Mouse (Mus musculus): ENCODE data around the gene Scoc. TPM values are rescaled to one million over a fixed set of nuclear protein-coding genes. Genes with fewer than 3 reads are reported as not detected.
"Not testable (repeated sequence)": the region's sequence is repeated elsewhere in the genome, so short reads cannot be mapped to it uniquely, and the experiment has no call there.

The Scoc gene
- total RNA-seq (2017) = 18.7 and 20.5 TPM in 2 replicates

DNA sequence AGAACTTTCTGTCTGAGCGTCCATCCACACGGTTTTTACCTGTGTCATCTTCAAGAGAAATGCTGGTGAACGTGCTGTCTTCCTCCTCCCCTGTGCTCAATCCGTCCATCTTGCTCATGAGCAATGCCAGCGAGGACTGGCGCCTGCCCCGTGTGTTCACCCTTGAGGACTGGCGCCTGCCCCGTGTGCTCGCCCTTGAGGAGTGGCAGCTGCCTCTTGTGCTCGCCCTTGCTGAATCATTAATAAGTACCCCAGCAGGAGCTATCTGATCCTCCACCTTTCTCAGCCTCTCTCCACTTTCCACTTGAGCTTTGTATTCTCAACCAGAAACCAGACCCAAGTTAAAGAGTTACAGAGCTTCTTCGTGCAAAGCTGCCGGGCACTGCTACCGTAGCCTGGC lies at the start of gene Scoc:
Scoc (minus strand) TSS at position 170 of the 400 bp plus-strand sequence.
- no peak for ATAC-seq (ENCODE audit: extremely low read depth, insufficient number of reproducible peaks, low FRiP score, poor library complexity, severe bottlenecking)

DNA sequence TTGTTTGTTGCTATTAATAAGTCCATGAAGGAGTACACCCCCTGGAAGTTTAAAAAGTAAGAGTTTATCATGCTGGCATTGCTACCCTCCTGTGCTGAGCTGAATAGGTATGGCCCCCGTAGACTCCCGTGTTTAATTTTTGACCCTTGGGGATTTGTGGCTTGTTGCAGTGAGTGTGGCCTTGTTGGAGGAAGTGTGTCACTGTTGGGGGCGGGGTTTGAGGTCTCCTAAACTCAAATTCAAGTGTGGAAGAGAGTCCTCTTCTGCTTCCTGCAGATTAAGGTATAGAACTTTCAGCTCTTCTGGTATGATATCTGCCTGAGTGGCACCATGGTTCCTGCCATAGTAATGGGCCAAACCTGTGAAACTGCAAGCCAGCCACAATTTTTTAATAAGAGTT lies 1.4 kb upstream of the Scoc start:
- ATAC-seq (ENCODE audit: extremely low read depth, insufficient number of reproducible peaks, low FRiP score, poor library complexity, severe bottlenecking) = no peak

DNA sequence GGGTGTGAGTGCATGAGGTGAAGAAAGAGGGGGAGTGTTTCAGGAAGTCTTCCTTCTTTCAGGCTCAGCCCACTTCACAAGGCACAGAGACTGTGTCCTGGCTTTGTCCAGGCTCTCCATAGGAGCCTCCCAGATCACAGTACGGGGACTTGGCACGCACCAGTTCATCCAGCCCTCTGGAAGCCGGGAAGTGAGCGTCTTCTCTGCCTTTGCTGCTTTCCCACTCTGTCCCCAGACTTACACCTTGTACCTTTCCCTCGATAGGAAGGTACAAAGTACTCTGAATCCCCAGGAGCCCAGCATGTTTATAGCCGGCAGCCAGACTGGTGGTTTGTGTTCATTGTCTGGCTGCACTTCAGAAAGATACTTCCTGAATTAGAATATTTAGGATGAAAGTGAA lies 1.1 kb downstream of the Scoc start:
- ATAC-seq (ENCODE audit: extremely low read depth, insufficient number of reproducible peaks, low FRiP score, poor library complexity, severe bottlenecking) = no peak

DNA sequence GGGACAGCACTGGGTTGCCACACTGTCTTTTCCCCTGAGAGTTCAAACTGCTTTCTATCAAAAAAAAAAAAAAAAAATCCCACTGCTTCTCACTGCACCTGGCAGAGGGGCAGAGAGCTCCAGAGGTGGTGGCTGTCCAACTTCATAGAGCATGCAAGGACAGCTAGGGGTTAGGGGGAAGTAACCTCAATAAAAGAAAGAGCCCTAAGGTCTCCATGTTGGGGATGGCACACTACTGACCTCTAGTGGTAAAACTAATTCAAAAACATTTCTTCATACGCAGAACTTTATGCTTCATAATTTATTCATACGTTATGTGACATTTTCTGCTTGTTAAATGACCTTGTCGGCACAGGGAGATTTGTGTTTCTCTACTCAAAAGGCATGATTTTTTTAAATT lies 7.1 kb downstream of the Scoc start:
- ATAC-seq (ENCODE audit: extremely low read depth, insufficient number of reproducible peaks, low FRiP score, poor library complexity, severe bottlenecking) = peak; percentile 76; the same call in 1 of the 2 replicates

DNA sequence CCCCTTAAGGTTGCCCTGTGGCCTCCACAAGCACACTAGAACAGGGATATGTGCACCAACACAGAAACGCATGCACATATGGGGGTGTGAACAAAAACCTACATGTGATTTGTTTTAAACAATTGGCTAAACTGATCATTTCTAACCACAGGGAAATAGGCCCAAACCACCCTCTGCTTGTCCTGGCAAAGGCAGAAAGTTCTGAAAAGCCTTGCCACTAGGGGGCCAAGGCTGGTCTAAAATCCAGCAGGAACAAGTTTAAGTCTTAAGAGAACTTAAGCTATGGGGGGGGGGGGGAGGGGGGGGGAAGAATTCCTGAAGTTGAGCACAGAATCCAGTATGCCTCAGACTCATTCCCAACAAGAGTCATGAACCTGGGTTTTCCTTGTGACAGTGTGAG lies 8.2 kb downstream of the Scoc start:
- no peak for ATAC-seq (ENCODE audit: extremely low read depth, insufficient number of reproducible peaks, low FRiP score, poor library complexity, severe bottlenecking)

DNA sequence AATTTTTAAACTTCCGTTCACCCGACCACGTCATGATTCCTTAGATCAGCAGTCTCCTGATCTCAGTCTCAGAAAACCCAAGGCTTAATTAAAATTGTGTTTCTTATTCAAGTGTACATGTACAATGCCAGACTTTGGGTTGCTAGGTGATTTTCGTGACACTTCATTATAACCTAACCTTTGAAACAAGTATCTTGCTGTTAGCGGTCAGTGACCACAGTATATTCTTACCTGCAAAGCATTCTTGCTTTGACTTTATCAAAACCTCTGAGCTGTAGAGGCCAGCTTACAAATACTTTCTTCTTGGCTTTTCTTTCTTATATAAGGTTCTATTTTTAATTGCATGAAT lies 15.2 kb downstream of the Scoc start:
- no peak for ATAC-seq (ENCODE audit: extremely low read depth, insufficient number of reproducible peaks, low FRiP score, poor library complexity, severe bottlenecking)

DNA sequence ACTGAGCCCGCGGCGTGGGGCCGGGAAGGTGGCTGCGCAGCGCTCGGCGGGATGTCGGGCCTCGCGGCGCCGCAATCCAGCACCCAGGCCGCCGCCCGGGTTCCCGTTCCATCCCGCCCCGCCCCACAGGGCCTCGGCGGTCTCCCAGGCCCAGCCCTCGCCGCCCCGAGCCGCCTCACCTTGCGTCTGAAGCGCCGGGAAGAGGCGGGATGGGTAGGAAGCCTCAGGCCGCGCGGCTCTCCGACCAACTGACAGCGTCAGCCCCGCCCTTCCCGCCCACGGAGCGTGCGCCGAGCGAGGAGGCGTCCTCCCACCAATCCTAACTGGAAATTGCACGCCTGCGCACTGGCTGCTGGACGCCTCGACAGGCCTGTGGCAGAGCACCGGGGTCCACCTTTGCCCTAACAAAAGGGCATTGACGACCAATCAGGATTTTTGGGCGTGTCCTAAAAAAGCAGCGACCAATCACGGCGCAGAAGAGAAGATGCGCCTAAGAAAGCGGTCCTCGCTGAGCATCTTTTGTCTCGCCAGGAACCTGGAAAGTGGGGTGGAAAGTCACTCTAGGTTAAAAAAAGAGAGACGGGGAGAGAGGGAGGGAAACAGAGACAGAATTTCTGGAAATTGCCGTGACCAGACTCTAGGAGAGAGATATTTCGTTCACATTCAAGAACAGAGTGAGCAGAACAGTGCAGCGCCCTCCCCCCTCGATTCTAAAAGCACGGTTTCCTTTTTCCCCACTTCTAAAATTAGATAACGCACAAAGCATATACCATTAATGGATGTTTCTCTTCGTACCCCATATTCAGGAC lies 15.7 kb downstream of the Scoc start:
- ATAC-seq (ENCODE audit: extremely low read depth, insufficient number of reproducible peaks, low FRiP score, poor library complexity, severe bottlenecking) = peak; percentile 99

DNA sequence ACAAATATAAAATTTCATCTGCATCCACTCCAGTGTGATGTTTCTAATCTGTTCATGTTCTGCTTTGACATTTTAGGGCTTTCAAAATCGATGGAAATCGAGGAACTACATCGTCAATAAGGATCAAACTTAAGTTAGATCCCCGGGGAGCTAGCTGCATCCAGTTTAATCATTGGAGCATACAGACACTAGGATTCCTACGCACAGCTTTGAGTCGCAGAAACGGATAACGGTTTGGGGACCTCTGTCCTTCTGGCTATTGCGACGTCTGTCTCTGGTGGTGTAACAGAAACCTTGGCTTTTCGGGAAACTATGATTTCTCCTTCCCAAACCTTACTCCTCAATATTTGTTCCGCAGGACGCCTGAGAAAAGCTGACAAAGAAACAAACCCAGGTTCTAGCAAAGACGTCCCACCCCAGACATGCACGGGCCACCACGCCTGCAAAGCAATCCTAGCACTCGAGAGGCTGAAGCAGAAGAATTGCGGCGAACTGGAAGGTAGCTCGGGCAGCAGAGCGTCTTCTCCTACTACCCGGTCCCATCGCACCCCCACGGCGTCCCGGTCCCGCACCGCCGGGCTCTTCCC lies 16.4 kb downstream of the Scoc start:
- no peak for ATAC-seq (ENCODE audit: extremely low read depth, insufficient number of reproducible peaks, low FRiP score, poor library complexity, severe bottlenecking)

DNA sequence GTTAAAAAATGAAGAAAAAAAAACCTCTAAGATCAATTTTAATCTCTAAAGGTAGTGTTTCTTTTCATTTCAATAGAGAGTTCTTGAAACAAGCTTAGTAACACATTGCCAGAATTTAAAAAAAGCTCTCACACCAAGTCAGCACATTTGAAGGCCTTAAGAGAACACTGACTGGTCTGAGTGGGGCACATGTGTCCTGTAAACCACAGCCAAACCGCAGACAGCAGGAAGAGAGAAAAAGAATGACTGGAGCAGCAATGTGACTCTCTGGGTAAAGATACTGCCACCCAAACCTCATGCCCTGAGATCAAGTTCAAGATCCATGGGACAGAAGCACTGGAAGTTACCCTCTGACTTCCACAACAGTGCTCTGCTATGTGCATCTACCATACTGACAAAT lies 21.1 kb downstream of the Scoc start:
- ATAC-seq (ENCODE audit: extremely low read depth, insufficient number of reproducible peaks, low FRiP score, poor library complexity, severe bottlenecking) = no peak

DNA sequence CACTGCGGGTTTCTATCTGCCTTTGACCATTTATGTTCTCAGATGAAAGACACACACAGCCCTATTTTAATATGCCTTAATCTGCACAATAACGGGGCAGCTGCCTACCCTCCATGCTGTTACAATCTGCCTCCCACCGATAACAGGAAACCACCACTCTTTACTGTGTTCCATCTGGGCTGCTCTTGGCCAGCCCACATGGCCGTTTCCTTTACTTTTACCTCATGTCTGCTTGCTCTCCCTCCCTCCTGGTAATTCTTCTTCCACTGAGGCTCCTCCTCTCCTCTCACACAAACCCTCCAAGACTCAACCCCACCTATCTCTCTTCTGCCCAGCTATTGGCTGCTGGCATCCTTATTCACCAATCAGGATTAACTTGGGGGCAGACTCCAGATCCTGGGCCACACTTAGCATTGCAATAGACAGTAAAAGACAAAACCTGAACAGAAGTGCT lies 29.1 kb downstream of the Scoc start:
- no peak for ATAC-seq (ENCODE audit: extremely low read depth, insufficient number of reproducible peaks, low FRiP score, poor library complexity, severe bottlenecking)

DNA sequence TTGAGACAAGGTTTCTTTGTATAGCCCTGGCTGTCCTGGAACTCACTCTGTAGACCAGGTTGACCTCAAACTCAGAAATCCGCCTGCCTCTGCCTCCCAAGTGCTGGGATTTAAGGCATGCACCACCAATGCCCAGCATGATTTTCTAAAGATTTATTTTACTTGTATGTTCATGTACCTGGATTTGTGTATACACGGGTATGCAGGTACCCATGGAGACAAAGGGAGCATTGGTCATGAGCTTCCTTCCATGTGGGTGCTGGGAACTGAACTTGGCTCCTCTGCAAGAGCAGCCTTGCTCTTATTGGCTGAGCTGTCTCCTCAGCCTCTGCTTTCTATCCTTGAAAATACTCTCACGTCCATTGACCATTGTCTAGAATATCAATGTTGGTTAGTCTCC lies 29.6 kb downstream of the Scoc start:
- not testable (repeated sequence) for ATAC-seq (ENCODE audit: extremely low read depth, insufficient number of reproducible peaks, low FRiP score, poor library complexity, severe bottlenecking)

DNA sequence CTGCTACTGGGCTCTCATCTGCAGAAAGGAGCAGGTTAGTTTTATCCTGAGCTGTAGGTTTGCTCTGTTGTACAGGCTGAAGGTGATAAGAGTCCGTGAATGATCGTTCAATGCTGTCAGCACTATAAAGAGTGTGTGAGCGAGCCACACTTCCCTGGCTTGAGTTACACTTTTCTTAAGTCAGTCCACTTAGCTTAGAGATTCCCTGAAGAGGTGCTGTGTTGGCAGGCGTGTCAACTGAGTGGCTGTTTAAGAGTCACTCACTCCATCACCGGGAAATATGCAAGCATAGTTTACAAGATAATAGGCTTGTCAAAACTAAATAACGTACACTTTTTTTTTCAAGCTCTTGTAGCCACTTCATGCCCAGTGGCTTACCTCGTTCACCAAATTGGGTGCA lies 31.2 kb downstream of the Scoc start:
- ATAC-seq (ENCODE audit: extremely low read depth, insufficient number of reproducible peaks, low FRiP score, poor library complexity, severe bottlenecking) = no peak

DNA sequence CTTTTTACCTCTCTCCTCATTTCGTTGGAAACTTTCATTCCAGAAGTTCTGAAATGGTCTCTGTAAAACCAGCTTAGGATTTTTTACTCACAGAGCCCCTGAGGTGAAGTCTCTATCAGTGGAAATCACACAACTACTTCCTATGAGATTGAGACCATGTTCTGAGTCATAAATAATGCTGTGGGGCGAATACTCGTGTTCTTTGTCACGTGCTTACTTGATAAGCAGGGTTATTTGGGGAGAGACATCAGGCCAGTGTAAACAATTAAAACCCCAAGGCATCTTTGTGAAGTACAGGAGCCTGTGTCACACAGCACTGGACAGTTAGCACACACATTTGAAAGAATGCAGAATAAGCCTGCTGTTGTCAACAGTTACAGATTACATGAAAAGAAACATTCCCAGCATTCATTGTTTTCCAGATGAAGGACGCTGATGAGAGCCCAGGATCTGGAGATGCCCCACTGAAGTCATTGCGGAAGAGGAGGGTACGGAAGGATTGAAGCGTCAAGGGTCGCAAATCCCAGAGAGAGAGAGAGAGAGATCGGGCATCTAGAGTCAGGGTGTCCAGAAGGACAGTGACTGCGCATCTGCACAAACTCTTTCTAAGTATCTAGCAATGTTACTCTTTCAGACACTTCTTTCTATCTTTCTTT lies 32.0 kb downstream of the Scoc start:
- ATAC-seq (ENCODE audit: extremely low read depth, insufficient number of reproducible peaks, low FRiP score, poor library complexity, severe bottlenecking) = no peak

DNA sequence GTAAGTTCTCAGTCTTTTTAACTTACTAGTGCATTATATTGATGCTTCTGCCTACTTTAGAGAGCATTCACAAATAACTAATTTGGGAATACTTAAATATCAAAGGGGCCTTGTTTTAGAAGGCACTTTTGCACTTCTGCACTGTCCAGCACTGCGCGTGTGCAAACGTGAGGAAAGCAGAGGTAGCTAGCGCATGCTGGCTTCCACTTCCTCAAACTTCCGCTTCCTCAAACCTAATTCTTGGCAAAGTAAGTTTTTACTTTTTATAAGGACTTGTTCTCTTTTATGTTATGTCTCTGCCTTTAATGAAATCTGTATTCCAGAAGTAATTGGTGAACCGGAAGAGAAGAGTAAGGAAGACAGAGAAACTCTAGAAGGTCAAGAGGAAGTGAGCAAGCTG lies 33.0 kb downstream of the Scoc start:
- ATAC-seq (ENCODE audit: extremely low read depth, insufficient number of reproducible peaks, low FRiP score, poor library complexity, severe bottlenecking) = no peak

DNA sequence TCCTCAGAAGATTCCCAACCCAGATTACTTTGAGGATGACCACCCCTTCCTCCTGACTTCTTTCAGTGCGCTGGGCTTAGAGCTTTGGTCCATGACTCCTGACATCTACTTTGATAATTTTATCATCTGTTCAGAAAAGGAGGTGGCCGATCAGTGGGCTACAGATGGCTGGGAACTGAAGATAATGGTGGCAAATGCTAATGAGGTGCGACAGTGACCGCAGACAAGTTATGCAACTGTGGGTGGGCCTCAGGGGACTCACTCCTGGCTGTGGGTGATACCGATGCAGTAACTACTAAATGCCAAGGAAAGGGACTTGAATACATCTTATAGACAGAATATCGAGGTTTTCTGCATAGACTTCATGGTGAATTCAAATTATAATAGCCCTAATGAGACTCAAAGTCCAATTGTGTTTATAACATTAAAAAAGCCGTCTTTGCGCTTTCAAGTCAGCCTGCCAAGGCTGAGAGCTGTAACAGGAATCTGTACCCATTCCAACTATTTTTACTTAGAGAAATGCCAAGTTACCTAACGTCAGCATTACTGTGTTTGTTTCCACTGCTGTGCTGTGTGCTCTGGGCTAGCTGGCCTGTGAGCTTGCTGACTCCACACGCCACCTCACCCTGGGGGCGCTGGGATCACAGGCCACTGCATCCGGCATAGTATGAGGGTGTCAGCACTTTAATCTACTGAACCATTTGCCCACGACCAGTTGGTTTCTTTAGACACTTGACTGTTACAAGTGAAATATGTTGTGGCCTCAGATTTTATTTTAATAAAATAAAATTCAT lies 35.0 kb downstream of the Scoc start:
- no peak for ATAC-seq (ENCODE audit: extremely low read depth, insufficient number of reproducible peaks, low FRiP score, poor library complexity, severe bottlenecking)

DNA sequence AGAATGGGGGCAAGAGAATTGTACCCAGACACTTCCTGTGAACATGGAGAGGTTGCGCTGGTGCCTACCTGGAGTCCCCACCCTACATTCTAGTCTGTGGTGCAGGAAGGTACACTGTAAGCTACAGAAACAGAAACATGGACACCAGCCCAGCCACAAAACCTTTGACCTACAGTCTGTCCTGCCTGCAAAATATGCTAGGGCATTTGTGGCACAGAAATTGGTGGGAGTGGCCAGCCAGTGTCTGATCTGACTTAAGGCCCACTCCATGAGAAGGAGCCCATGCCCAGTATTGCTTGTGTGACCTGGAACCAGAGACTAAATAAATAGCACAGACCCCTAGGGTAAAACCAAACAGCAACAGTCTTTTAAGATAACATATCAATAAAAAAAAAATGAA lies 36.8 kb downstream of the Scoc start:
- no peak for ATAC-seq (ENCODE audit: extremely low read depth, insufficient number of reproducible peaks, low FRiP score, poor library complexity, severe bottlenecking)

DNA sequence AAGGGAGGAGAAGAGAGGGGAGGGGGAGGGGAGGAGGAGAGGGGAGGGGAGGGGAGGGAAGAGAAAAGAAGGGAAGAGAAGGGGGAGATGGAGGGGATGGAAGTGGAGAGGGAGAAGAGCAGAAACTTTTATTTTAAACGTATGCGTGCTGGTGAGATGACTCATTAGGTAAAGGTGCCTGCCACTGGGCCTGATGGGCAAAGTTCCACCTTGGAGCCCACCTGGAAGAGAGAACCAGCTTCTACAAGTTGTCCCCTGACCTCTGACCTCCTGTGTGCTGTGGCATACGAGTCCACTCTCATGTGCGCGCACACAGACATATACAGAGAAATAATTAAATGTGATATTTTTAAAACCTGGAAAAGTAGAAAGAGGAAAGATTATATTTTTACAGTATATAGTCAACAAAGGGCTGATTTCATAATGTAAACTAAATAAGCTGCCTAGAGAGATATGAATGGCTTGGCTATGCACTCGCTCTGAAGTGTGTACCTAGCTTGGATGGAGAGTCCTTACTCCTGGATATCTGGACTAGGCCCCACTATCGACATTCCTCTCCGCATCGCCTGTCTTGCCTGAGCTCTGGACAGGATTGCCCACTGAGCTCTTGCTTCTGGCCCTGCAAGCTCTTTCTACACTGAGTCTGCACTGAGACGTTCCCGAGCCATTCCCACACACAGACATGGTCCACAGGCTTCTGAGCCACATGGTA lies 39.2 kb downstream of the Scoc start:
- ATAC-seq (ENCODE audit: extremely low read depth, insufficient number of reproducible peaks, low FRiP score, poor library complexity, severe bottlenecking) = no peak

DNA sequence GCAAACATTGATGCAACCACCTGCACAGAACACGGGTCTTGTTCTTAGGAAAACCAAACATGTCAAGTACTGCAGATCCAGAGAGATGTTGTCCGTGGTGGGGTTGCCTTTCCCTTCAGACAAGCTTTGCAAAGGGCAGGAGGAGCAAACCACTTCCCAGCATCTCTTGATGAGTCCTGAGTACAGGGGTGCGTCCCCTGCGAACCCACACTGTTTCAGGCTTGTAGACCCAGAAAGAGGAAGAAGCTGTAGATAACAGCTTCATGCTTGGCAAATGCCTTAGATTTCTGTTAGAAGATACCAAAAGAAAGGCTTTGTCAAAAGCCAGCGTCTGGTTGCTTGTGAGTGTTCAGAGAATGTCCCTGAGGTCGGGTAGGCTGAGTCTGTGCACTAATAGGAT lies 40.2 kb downstream of the Scoc start:
- no peak for ATAC-seq (ENCODE audit: extremely low read depth, insufficient number of reproducible peaks, low FRiP score, poor library complexity, severe bottlenecking)

DNA sequence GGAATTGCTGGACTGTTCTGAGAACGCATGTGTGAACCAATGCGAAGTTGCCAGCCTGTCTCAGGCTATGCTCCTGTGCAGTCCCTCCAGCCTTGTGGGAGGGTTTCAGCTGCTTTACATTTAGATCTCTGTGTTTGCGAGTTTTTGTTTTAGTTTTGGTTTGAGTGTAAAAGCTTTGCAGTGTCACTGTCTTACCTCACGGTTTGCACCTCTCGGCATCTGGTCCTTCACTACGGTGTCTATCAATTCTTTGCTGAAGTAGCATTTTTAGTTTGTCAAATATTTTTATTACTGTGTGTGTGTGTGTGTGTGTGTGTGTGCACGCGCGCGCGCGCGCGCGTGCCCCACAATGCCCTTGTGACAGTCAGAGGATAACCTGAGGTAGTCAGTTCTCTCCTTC lies 41.3 kb downstream of the Scoc start:
- ATAC-seq (ENCODE audit: extremely low read depth, insufficient number of reproducible peaks, low FRiP score, poor library complexity, severe bottlenecking) = no peak

All from neutrophil, adult 5-6 weeks (primary cell).